In genomic region chr14:33683701-33684100, GRCm38 (mm10) we compare ENCODE assay signal across 12 mouse cellular contexts.
DNase-seq lines count a peak whose midpoint lies in the region; ATAC-seq lines count a peak whose summit lies in the region.
"Had no signal": no experiment of that assay in that cellular context is flagged by ENCODE, and none has a peak within 500 bp of the region (broad histone marks: within the 10 kb centered on the region; RNA-seq: fewer than 3 reads in every experiment).

No protein-coding gene starts in this region.

- 23% methylated on average over 13 of the region's 13 CpGs for WGBS in forebrain, embryonic 16.5 days
- 56% methylated on average over 13 of the region's 13 CpGs for WGBS in midbrain, embryonic 12.5 days

- ATAC-seq in forebrain, embryonic 16.5 days: peak; percentile 90
- ATAC-seq in midbrain, embryonic 12.5 days (ENCODE audit: low FRiP score, low read depth): peak; percentile 81

- no peaks in the 10 kb centered on the region for H3K36me3 ChIP-seq in forebrain, embryonic 16.5 days (ENCODE audit: control insufficient read depth, insufficient read depth)
- no peaks in the 10 kb centered on the region for H3K36me3 ChIP-seq in midbrain, embryonic 12.5 days
- H3K36me3 ChIP-seq: heart, embryonic 12.5 days; liver, embryonic 15.5 days had no signal

- DNase-seq in adrenal gland, adult 2 months: peak; percentile 32
- DNase-seq in adrenal gland, adult 18-20 months (ENCODE audit: low spot score in 2 of 2): no peak
- peak; percentile 24 for DNase-seq in adrenal gland, postnatal 10 days
- DNase-seq in adipocyte (ENCODE audit: low spot score): no peak
- DNase-seq in thymus, postnatal 4 days: no peak
- no peak for DNase-seq in thymus, postnatal 0 days (ENCODE audit: low spot score)
- DNase-seq: layer of hippocampus, adult 9-11 months had no signal

- peak overlapping the region; percentile 59; the same call in 1 of the 2 replicates for H3K27ac ChIP-seq in forebrain, embryonic 16.5 days (ENCODE audit: low read length)
- no peak overlapping the region for H3K27ac ChIP-seq in midbrain, embryonic 12.5 days (replicated peaks)
- H3K27ac ChIP-seq: liver, embryonic 15.5 days had no signal

- H3K4me1 ChIP-seq in forebrain, embryonic 16.5 days (replicated peaks; ENCODE audit: control insufficient read depth, insufficient read depth, low read length): peaks cover 12% of the 10 kb centered on the region
- H3K4me1 ChIP-seq in midbrain, embryonic 12.5 days: peaks cover 13% of the 10 kb centered on the region; the same call in 1 of the 2 replicates
- H3K4me1 ChIP-seq: liver, embryonic 15.5 days had no signal

- H3K4me2 ChIP-seq in forebrain, embryonic 16.5 days (ENCODE audit: low read length): no peak overlapping the region
- H3K4me2 ChIP-seq in midbrain, embryonic 12.5 days (replicated peaks): no peak overlapping the region
- H3K4me2 ChIP-seq: heart, embryonic 12.5 days; liver, embryonic 15.5 days had no signal

- H3K9me3 ChIP-seq in forebrain, embryonic 16.5 days (ENCODE audit: control insufficient read depth, low read length): no peaks in the 10 kb centered on the region
- no peaks in the 10 kb centered on the region for H3K9me3 ChIP-seq in midbrain, embryonic 12.5 days
- H3K9me3 ChIP-seq: heart, embryonic 12.5 days; liver, embryonic 15.5 days had no signal

- no peak overlapping the region for H3K4me3 ChIP-seq in forebrain, embryonic 16.5 days (replicated peaks; ENCODE audit: low read length)
- H3K4me3 ChIP-seq in midbrain, embryonic 12.5 days: no peak overlapping the region
- H3K4me3 ChIP-seq: erythroblast, embryonic 14.5 days; heart, embryonic 12.5 days; liver, embryonic 15.5 days had no signal

- H3K27me3 ChIP-seq in forebrain, embryonic 16.5 days (replicated peaks; ENCODE audit: control insufficient read depth, insufficient read depth, low read length): no peaks in the 10 kb centered on the region
- H3K27me3 ChIP-seq in midbrain, embryonic 12.5 days: no peaks in the 10 kb centered on the region
- H3K27me3 ChIP-seq: heart, embryonic 12.5 days; liver, embryonic 15.5 days had no signal

- no peak overlapping the region; the same call in 1 of the 2 replicates for H3K9ac ChIP-seq in forebrain, embryonic 16.5 days (replicated peaks; ENCODE audit: low read depth, low read length)
- H3K9ac ChIP-seq in midbrain, embryonic 12.5 days (replicated peaks): no peak overlapping the region
- H3K9ac ChIP-seq: heart, embryonic 12.5 days; liver, embryonic 15.5 days had no signal

Comparison
In these comparisons a context has a peak if more than half of its experiments do, and no peak if none do; other contexts are left out.
1. DNase-seq: peak in adrenal gland, adult 2 months (single experiment) and adrenal gland, postnatal 10 days (single experiment); none in adrenal gland, adult 18-20 months (0 of 2), adipocyte (single experiment), thymus, postnatal 4 days (single experiment) and thymus, postnatal 0 days (single experiment).